Mouse (Mus musculus) right cerebral cortex, adult 2 months (tissue): ENCODE results near the gene Cog4.

Experiments used
- DNase-seq, 2 experiments: peaks; one replicate each; pipeline ENCODE4 v3.0.0; 2021 to 2022; ENCODE audit warnings: low spot score in 2 of 2

Gene Cog4

DNA sequence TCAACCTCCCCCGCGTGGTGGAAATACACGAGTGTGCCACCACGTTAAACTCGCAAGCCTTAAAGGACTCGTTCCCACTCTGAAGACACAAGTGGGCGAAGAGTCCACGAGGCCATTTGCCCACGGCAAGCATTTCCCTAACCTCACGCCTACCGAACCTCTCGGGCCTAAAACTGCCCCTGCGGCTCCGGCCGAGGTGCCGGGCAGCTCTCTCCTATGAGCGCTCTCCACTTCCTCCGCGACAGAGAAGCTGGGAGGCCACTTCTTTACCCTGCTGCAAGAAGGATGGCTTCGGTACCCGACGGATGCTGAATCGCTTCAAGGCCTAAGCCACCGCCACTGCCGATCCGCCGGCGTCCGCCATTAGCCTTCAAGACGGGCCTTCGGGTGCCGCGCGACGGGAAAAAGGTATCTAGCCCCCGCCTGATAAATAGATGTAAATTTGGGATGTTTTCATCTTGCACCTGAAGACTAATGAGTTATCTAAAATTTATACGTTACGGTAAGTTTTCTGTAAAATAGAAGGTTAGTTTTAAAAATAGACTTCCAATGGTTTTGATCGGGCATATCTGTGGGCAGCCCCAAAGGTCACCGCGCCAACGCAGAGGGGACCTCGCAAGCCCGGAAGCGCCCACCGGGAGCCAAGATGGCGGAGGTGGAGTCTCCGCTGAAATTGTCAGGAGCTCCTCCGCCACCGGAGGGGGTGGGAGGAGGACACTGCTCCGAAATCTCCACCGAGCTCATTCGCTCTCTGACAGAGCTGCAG is at the start of gene Cog4, which contains the start of gene Sf3b3:
Cog4 (plus strand) TSS at position 196 of the 766 bp plus-strand sequence.
Sf3b3 (minus strand) TSS at position 383 of the 766 bp plus-strand sequence.
- DNase-seq: peak; percentile 83 to 86

DNA sequence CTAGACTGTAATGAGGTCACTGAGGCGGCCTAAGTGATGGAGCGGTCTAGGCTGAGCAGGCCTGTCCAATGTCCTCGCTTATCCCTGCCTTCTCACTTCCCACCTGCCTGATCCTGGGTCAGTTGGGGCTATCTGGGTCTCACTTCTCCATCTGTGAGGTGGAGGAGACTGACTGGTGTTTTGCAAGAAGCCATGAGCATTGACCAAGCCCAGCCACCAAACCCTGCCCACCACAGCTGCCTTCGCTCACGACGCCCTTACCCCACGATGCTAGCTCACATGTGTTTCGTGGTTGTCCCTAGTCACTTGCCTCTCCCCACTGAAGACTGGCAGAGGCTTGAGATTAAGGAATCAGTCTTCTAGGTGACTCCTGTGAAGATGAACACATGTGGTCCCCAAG is 49.3 kb upstream of the Cog4 start:
- DNase-seq: no peak

DNA sequence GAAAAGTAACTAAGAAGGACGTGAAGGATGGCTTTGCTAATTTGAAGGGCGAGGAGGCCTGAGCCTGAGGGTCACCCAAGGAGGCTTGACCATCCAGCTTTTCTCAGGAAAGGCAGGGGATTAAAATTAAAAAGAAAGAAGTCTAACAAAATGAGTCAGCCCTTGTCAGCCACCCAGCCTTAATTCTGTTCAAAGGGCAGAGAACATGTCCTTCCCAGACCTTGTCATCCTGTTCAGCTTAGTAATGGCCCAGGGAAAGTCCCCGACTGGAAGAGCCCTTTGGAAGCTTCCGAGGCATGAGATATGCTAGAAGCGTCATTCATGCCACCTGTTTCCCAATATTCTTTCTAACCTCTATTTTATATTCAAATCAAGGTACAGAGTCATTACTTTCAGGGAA is 43.4 kb upstream of the Cog4 start:
- no peak for DNase-seq

DNA sequence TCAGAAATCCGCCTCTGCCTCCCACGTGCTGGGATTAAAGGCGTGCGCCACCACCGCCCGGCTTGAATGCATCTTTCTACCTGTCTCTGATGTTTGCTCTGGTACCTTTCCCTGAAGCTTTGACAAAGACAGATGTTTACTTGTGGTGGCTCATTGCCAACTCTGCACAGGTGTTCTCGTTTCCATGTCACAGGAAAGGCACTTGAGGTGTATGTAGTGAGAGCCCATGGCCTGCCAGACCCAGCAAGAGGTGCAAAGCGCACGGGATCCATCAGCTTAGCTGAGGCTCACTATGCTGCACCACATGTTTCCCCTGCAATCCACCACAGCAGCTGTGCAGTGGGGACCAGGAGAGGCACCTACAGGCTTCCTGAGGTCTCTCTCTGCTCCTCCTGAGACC is 42.5 kb upstream of the Cog4 start:
- DNase-seq: no peak

DNA sequence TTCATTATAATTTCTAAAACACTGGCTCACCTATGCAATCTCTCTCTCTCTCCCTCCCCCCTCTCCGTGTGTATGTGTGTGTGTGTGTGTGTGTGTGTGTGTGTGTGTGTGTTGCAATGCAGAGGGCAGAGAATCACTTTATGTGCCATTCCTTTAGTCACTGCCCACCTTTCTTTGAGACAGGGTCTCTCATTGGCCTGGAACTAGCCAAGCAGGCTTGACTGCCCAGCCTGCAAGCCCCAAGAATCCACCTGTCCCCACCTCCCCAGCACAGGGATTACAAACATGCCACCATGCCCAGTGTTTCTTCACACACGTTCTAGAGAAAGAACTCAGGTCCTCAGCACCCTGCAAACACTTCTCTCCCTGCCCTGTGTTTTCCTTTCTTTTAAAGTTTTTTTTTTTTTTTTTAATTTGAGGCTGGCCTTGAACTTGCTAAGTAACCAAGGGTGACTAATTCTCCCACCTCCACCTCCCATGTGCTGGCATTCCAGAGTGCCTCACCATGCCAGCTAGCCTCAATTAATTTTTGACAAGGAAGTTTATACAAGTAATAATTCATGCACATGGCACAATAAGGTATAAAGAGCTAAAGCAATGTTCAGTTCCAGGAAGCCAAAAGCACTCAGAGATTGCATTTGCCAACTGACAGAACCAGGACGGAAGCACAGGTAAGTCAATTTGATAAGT is 41.4 kb upstream of the Cog4 start:
- no peak for DNase-seq

DNA sequence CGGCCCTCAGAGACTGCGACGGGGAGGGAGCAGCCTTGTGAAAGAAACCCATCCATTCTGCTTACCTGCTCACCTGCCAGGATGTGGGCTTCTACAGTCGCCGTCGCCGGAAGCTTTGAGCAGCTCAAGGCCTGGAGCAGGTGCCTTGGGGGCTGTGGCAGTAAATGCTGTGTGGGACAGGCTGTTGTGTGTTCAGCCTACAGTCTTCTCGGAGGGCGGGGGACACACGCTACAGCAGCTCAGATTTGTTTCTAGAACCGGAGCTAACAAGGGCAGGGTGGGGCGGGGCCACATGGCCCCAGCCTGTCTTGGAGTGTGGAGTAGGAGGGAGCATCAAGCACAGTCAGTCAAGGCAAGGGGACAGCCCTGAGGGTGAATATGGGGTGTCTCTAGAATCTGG is 40.7 kb upstream of the Cog4 start, which contains the start of gene Il34:
Il34 (minus strand) TSS at position 256 of the 400 bp plus-strand sequence.
- no peak for DNase-seq

DNA sequence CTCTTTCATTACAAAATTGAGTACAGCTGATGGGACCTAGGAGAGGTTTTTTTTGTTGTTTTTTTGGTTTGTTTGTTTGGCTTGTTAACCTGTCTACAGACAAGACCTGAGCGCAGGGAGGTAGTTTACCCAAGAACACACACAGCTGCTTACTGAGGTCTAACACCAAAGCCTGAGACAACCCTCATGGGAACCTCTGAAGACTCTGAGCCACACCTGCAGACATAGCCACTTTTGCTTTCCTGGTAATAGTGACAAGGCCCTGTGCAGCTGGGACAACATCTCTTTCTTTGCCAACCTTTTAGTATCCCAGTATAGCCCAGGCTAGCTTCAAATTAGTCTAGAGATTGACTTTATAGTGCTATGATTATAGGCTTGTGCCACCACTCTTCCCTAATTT is 40.3 kb upstream of the Cog4 start:
- DNase-seq: no peak

GRCm38 (mm10) chr8:110808495-110809472 is 37.6 kb upstream of the Cog4 start:
- DNase-seq: peak; percentile 45 to 58

DNA sequence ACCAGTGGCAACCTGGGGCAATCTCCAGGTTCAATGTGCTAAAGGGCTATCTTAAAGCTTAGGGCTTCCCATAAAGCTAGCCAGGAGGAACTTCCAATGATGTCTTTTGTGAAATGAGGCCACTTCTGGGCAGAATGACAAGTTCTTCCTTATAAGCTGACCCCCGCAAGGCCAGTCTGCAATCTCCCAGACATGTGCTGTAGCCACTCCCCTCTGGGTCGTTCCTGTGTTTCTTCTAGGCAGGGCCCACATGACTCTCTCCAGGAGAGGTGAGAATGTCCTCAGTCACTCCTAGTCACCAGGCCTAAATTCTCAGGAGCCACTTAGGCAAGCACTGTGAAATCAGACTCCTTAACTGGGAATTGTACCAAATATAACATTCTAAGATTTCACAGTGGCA is 36.6 kb upstream of the Cog4 start:
- DNase-seq: no peak

GRCm38 (mm10) chr8:110810481-110811065 is 35.8 kb upstream of the Cog4 start:
- DNase-seq: no peak

DNA sequence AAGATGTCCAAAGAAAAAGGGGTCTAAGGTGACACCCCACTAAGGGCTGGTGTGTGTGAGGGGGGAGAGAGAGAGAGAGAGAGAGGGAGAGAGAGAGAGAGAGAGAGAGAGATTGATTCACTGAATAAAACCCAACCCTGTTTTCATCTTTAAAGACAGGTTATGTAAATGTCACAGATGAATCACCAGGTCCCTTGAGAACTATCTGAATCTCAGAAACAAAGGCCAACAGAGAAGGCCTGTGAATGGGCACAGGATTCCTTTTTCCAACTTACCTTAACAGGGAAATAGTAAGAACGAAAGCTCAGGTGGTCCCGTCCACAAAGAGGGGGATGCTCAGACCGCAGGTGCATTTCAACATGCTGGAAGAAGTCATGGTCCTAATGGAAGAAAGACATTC is 35.3 kb upstream of the Cog4 start:
- no peak for DNase-seq

- no peak for DNase-seq
Observed at GRCm38 (mm10) chr8:110811793-110812192, 34.6 kb upstream of the Cog4 start.

- no peak for DNase-seq
Observed at GRCm38 (mm10) chr8:110812349-110813080, 33.9 kb upstream of the Cog4 start.

GRCm38 (mm10) chr8:110813081-110813812 is 33.2 kb upstream of the Cog4 start:
- no peak for DNase-seq

DNA sequence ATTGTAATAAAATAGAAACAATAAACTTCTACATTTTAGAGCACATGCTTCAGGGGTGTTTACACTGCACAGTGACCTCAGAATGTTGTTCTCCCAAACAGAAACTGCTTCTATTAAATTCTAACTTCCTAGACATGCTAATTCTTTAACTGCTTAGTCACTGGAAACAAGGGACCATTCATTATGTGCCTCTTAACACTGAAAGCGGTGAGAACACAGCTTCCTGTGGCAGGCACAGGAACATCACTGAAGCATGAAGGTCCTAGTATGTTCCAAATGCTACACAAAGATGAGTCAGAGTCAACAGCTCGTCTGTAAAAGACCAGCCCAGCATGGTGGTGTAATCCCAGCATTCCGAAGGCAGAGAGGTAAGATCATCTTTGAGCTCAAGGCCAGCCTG is 31.1 kb upstream of the Cog4 start:
- no peak for DNase-seq

GRCm38 (mm10) chr8:110816990-110817389 is 29.4 kb upstream of the Cog4 start:
- DNase-seq: no peak

DNA sequence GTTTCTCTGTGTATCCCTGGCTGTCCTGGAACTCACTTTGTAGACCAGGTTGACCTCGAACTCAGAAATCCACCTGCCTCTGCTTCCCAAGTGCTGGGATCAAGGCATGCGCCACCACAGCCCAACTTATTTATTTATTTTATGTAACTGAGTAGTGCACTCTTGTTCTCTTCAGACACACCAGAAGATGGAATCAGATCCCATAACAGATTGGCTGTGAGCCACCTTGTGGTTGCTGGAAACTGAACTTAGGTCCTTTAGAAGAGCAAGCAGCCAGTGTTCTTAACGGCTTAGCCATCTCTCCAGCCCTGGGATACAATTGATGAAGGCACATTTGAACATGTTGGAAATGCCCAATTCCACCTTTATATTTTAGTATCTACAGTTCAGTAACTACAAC is 27.8 kb upstream of the Cog4 start:
- no peak for DNase-seq

DNA sequence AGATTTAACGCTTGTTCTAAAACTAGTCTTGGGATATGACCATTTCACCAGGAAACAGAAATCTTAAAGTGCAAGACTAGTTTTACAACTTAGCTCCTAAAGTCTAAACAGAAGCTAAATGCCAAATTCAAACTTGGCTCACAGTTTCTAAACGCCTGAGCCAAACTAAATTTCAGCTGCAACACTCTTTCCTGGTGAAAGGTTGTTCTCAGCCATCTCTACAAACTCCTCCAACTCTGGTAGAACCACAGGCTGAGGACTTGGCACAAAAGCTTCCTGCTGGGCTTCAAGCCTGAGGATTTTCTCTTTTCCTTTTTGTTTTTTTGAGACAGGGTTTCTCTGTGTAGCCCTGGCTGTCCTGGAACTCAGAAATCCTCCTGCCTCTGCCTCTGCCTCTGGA is 26.1 kb upstream of the Cog4 start:
- no peak for DNase-seq

- no peak for DNase-seq
Observed at GRCm38 (mm10) chr8:110821960-110822359, 24.4 kb upstream of the Cog4 start.

DNA sequence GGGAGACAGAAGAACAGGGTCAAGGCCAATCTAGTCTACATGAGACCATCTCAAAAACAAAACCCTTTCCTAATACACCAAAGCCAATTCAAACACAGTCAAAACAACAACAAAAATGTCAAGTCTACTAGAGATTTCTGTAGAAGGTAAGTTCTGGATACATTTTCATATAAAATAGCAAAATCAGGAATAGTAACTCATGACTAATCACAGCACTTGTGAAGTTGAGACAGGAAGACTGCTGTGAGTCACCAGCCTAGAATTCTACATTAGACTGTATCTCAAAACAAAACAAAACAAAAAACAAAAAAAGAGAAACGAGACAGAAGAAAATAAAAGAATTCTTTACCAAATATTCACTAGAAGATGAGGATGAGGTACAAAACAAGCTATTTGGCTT is 21.5 kb upstream of the Cog4 start:
- no peak for DNase-seq
